Mouse (Mus musculus) G1E (cell line): ENCODE results near the gene Tfeb. TPM values are rescaled to one million over a fixed set of nuclear protein-coding genes. Genes with fewer than 3 reads are reported as not detected.

ENCODE experiments used
- ATAC-seq: 2 replicates; pipeline ENCODE4 v1.8.0; 2016; ENCODE audit warnings: mild to moderate bottlenecking; ENCODE audit not compliant: insufficient number of reproducible peaks, poor library complexity, low FRiP score, severe bottlenecking; ENCODE audit errors: extremely low read depth
- DNase-seq: peaks from one replicate; pipeline ENCODE4 v3.0.0; 2012; ENCODE audit warnings: low spot score
- H3K27me3 ChIP-seq: 2 replicates; pipeline ENCODE4 v1.6.1; 2012; ENCODE audit warnings: mild to moderate bottlenecking, low read length, inconsistent platforms; ENCODE audit not compliant: insufficient read depth
- H3K36me3 ChIP-seq: replicated peaks from 2 replicates; pipeline ENCODE3; 2012; ENCODE audit warnings: mild to moderate bottlenecking, inconsistent platforms
- H3K4me1 ChIP-seq: 2 replicates; pipeline ENCODE4 v1.6.1; 2012; ENCODE audit warnings: low read depth, low read length, inconsistent platforms, mixed read lengths; ENCODE audit not compliant: insufficient read depth
- H3K4me3 ChIP-seq: 2 replicates; pipeline ENCODE4 v1.5.1; 2012; ENCODE audit warnings: low read depth, mild to moderate bottlenecking, inconsistent platforms, low read length, moderate library complexity, mixed read lengths
- H3K9me3 ChIP-seq: replicated peaks from 2 replicates; pipeline ENCODE4 v1.6.1; 2012; ENCODE audit warnings: inconsistent platforms
- CTCF ChIP-seq: IDR thresholded peaks from 2 replicates; pipeline ENCODE4 v1.5.1; 2012; ENCODE audit warnings: low read depth, low read length, inconsistent platforms, mixed read lengths
- GATA1 ChIP-seq: IDR thresholded peaks from 2 replicates; pipeline ENCODE4 v1.6.1; 2012; ENCODE audit warnings: borderline replicate concordance, low read length, inconsistent platforms, mixed read lengths
- GATA2 ChIP-seq: IDR thresholded peaks from 2 replicates; pipeline ENCODE4 v1.6.1; 2012; ENCODE audit warnings: low read depth, low read length, inconsistent platforms, borderline replicate concordance
- POLR2AphosphoS5 ChIP-seq: IDR thresholded peaks from 2 replicates; pipeline ENCODE4 v1.6.1; 2012; ENCODE audit warnings: low read depth, low read length, inconsistent platforms; ENCODE audit not compliant: insufficient replicate concordance
- TAL1 ChIP-seq: conservative IDR thresholded peaks from 2 replicates; pipeline ENCODE4 v1.6.1; 2012; ENCODE audit warnings: low read depth, low read length, inconsistent platforms, mixed read lengths
- polyA plus RNA-seq: library from polyadenylated mRNA; stranded (reverse); fragments of >175 nt; gene quantifications from 2 replicates; pipeline ENCODE4 v1.2.3, GENCODE M21; 2012
- total RNA-seq, 2 experiments: library from RNA; stranded (forward) in 1 of 2; stranded (reverse) in 1 of 2; fragments of 200-1000 nt in 1 of 2; fragments of >200 nt in 1 of 2; fragmentation: Nextera tagmentation in 1 of 2; gene quantifications; 2 replicates each; pipeline ENCODE4 v1.2.3; 2014 to 2017

Tfeb gene
- total and polyA plus RNA-seq, 3 experiments: 10.7 to 57.0 (median 11.9) TPM

DNA sequence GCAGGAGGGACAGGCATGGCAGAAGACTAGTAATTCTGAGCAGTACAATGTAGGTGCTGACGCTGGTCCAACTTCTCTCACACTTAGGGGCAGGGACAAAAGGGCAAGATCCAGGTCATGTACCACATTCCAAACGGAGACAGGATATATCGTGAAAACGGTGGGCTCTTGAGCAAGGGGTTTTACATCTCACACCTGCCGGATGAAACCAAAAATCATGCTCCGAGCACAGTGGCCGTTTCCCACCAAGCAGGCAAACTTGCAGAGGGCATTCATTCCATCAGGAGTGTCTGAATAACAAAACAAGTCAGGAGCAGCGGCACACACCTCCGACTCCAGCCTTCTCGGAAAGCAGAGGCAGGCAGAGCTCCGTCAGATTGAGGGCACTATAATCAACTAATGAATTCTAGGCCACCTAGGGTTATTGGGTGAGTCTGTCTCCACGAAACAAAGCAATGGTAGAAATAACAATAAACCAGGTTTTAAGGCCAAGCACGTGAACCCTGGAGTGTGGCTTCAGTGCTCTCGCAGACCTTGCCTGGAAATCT lies 1.2 kb upstream of the Tfeb start:
- H3K4me3 ChIP-seq: no peak overlapping the region
- peaks cover 29% of the 10 kb centered on the region for H3K27me3 ChIP-seq
- DNase-seq (no peak), ATAC-seq (no peak)
- H3K9me3 ChIP-seq: no peaks in the 10 kb centered on the region
- peaks cover 2% of the 10 kb centered on the region for H3K36me3 ChIP-seq
- peaks cover 40% of the 10 kb centered on the region for H3K4me1 ChIP-seq
- TF ChIP-seq CTCF (no peak), GATA1 (no peak), POLR2AphosphoS5 (no peak), TAL1 (no peak), GATA2 (no peak)

DNA sequence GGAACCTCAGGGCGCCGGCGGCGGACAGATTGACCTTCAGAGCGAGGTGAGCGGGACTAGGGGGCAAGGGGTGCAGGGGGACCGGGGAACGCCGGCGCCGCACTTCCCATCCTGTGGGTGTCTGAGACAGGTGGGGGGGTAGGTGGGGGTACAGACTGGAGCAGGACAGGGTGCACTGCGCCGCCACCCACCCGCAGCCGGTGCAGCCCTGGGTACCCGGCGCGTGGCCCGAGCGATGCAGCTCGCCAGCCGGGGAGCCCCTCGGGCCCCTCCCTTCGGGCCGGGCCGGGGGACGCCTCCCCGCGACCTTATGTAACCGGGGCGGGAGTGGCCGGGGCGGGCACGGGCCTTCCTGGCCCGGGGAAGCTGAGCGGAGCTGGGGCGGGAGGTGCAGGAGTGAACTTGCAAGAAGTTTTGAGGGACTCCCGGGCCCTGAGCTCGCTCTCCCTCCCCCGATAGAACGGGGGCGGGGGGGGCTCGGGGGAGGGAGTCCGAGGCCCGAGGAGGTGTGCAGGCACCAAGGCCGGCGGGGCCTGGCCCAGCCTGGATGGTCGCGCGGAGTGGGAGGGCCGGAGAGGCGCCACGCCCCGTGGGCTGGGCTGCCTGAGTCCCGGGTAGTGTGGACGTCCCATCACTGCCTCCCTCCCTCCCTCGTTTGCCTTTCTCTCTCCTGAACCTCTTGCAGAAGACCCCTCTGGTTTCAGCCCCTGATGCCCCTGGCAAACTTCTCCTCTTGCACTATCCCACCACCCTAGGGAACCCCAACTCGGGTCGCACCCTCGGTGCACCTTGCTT lies 638 bp downstream of the Tfeb start:
- peaks cover 58% of the 10 kb centered on the region for H3K4me1 ChIP-seq
- no peaks in the 10 kb centered on the region for H3K9me3 ChIP-seq
- TF ChIP-seq GATA2 (no peak), GATA1 (no peak), TAL1 (no peak), POLR2AphosphoS5 (no peak), CTCF (no peak)
- H3K36me3 ChIP-seq: peaks cover 7% of the 10 kb centered on the region
- peak overlapping the region; percentile 85 for H3K4me3 ChIP-seq
- DNase-seq (peak; percentile 87), ATAC-seq (peak; percentile 71)
- H3K27me3 ChIP-seq: peaks cover 20% of the 10 kb centered on the region

DNA sequence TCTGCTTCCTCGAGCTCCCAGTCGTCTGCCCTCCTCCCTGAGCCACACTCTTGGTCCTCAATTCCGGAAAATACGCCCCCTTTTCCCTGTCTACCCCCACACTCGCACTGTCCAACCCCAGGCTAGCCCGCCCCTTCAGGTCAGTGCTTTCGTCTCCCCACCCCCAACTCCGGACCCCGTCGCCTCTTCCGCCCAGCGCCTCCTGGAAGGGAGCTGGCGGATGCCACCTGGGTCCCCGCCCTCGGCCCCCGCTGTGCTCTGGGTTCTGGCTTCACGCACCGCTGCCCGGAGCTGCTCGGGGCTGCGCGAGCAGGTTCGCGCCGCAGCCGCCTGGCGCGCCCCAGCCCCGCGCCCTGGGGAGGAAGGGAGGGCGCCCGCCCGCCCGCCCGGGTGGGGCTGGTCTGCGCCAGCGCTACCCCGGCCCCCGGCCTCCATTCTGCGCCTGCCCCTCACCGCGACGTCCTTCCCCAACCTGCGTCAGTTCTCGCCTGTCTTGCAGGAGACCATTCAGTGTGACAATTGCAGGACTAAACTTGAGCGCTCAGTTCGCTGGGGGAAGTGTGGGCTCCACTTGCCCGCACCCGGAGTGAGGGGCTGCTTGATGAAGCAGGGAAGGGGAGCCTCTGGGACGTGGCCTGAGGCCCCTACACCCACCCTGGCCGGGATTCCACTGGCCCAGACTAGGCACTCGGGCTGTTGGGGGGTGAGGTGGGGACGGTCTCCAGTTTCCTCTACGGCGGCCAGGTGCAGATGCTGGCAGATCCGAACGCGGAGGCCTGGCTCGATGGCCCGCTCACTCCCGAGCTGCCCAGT lies 1.4 kb downstream of the Tfeb start:
- peak overlapping the region; percentile 85 for H3K4me3 ChIP-seq
- H3K4me1 ChIP-seq: peaks cover 65% of the 10 kb centered on the region
- peaks cover 7% of the 10 kb centered on the region for H3K36me3 ChIP-seq
- DNase-seq (peak; percentile 53), ATAC-seq (peak; percentile 41)
- TF ChIP-seq GATA1 (no peak), CTCF (no peak), POLR2AphosphoS5 (no peak), GATA2 (no peak), TAL1 (no peak)
- no peaks in the 10 kb centered on the region for H3K9me3 ChIP-seq
- peaks cover 16% of the 10 kb centered on the region for H3K27me3 ChIP-seq

DNA sequence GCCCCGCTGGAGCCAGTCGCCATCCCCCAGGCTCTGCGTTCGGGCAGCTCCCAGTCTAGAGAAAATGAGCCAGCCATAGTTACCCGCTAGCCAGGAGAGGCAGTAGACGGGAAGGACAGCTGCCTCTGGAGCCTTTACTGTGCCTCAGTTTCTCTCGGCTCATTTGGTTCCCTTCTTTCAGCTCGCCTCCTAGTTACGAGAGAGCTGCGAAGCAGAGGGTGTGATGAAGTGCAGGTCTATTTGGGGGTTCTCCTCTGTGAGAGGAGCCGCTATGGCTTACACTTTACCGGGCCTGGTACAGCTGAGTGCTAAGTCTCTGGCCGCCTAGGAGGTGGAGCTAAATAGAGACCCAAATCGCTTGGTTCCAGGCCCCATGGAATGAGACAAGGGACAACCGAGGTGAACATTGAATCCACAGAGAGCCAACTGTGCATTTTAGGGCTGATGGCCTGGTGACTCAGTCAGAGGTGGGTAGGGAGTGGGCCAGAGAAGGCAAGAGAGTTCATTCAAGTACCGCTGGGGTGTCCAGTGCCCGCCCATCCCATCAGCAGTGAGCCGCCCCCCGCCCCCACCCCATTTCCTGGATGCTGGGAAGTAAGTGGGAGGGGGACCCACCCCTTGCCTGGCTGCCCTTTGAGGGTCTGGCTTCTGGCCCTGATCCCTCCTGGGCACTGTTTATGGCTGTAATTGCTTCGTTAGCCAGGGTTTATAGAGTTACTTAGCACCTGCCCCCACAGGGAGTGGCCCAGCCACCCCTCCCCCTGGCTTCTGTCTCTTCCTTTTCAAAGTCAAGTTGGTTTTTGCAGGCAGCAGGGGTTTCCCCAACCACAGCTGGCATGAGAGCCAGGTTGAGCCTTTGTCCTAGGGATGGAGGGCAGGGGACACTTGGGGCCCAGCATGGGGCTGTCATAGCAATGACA lies 2.3 kb downstream of the Tfeb start:
- Histone ChIP-seq H3K9me3 (no peaks in the 10 kb centered on the region), H3K4me3 (peak overlapping the region; percentile 85), H3K36me3 (peaks cover 8% of the 10 kb centered on the region), H3K4me1 (peaks cover 68% of the 10 kb centered on the region), H3K27me3 (0 out of 2 replicates have a peak, but pooled peaks cover 9% of the 10 kb centered on the region)
- TF ChIP-seq POLR2AphosphoS5 (no peak), CTCF (no peak), TAL1 (no peak), GATA2 (no peak), GATA1 (no peak)
- DNase-seq: peak; percentile 44
- ATAC-seq: no peak

DNA sequence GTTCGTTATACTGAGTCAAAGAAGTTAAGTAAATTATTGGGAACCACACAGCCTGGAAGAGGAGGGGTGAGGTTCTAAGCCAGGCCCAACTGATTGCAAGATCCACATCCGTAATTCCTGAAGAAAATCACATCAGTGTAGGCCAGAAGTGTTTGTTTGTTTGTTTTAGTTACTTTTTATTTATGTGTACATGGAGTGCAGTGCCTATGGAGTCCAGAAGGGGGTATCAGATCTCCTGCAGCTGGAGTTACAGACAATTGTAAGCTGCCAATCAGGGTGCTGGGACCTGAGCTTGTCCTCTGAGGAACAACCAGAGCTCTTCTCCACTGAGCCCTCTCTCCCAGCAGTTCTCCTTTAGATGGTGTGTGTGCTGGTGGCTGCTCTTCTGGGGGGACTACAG lies 3.4 kb downstream of the Tfeb start:
- no peak for DNase-seq
- no peak overlapping the region for H3K4me3 ChIP-seq
- H3K36me3 ChIP-seq: peaks cover 12% of the 10 kb centered on the region
- TF ChIP-seq GATA2 (no peak), GATA1 (no peak), POLR2AphosphoS5 (no peak), TAL1 (no peak), CTCF (no peak)
- H3K9me3 ChIP-seq: peaks cover 2% of the 10 kb centered on the region; the same call in 1 of the 2 replicates
- 0 out of 2 replicates have a peak, but pooled peaks cover 4% of the 10 kb centered on the region for H3K27me3 ChIP-seq
- no peak for ATAC-seq
- H3K4me1 ChIP-seq: peaks cover 71% of the 10 kb centered on the region
